Mouse (Mus musculus): ENCODE measurements around the gene Rab44. TPM values are rescaled to one million over a fixed set of nuclear protein-coding genes. Genes with fewer than 3 reads are reported as not detected.
"Not testable (repeated sequence)": the region's sequence is repeated elsewhere in the genome, so short reads cannot be mapped to it uniquely, and the experiment has no call there.

Rab44 gene
- 2.4 TPM in 1 of 2 replicates, not detected in the other for polyA plus RNA-seq (2012; rRNA removed)

DNA sequence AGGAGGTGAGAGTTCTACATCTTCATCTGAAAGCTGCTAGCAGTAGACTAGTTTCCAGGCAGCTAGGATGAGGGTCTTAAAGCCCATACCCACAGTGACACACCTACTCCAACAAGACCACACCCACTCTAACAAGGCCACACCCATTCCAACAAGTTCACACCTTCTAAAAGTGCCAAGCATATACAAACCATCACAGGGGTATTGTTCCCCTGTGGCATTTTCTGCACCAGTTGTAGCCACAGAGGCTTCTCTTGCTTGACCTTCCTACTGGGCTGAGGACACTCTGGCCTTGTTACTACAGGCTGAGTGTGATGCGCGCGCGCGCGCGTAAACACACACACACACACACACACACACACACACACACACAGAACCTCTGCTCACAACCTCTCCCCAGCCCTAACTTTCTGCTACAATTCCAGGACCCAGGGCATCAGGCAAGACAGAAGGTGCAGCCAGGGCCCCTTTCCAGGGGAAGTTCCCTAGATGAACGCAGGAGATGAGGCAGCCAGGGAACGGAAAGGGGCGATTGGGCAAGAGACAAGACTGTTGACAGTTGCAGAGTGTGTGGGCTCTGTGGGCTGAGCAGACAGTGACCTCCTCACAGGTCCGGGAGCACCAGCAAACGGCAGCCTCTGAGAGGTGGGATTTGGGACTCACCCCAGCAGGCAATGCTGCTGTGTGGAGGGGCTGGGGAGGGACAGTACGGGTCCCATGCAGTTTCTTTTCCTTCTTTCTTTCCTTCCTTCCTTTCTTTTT, at the start of gene Rab44:
Rab44 (plus strand) TSS at position 555 of the 762 bp plus-strand sequence.
- Histone ChIP-seq H3K27ac (ENCODE audit: control insufficient read depth, insufficient read depth, low read depth, low read length) (no peak within 1 kb of the TSS), H3K36me3 (ENCODE audit: control insufficient read depth, insufficient read depth, low read length) (no peaks in the 10 kb centered on the region), H3K4me1 (ENCODE audit: control insufficient read depth, insufficient read depth, low read length) (no peaks in the 10 kb centered on the region), H3K27me3 (ENCODE audit: control insufficient read depth, insufficient read depth, low read length) (no peaks in the 10 kb centered on the region), H3K4me3 (ENCODE audit: control insufficient read depth, low read depth, low read length) (no peak within 1 kb of the TSS)
- TF ChIP-seq POLR2A (IDR thresholded peaks at IDR 0.05; ENCODE audit: control insufficient read depth, low read depth, low read length) = no peak
- no peak for TF ChIP-seq CTCF (IDR thresholded peaks at IDR 0.05; ENCODE audit: control insufficient read depth, insufficient read depth, insufficient replicate concordance, low read depth, low read length)

- H3K4me3 ChIP-seq (ENCODE audit: control insufficient read depth, low read depth, low read length) = peak overlapping the region; percentile 10
- H3K4me1 ChIP-seq (ENCODE audit: control insufficient read depth, insufficient read depth, low read length) = no peaks in the 10 kb centered on the region; the same call in 1 of the 2 replicates
- no peak for TF ChIP-seq CTCF (IDR thresholded peaks at IDR 0.05; ENCODE audit: control insufficient read depth, insufficient read depth, insufficient replicate concordance, low read depth, low read length)
- no peak for TF ChIP-seq POLR2A (IDR thresholded peaks at IDR 0.05; ENCODE audit: control insufficient read depth, low read depth, low read length)
- H3K27me3 ChIP-seq (ENCODE audit: control insufficient read depth, insufficient read depth, low read length) = no peaks in the 10 kb centered on the region
- H3K27ac ChIP-seq (ENCODE audit: control insufficient read depth, insufficient read depth, low read depth, low read length) = no peak overlapping the region
- no peaks in the 10 kb centered on the region for H3K36me3 ChIP-seq (ENCODE audit: control insufficient read depth, insufficient read depth, low read length)
These were observed 48.6 kb upstream of the Rab44 start for GRCm38 (mm10) chr17:29065245-29065940.

GRCm38 (mm10) chr17:29065971-29066370, 48.0 kb upstream of the Rab44 start:
- no peaks in the 10 kb centered on the region for H3K36me3 ChIP-seq (ENCODE audit: control insufficient read depth, insufficient read depth, low read length)
- no peaks in the 10 kb centered on the region; the same call in 1 of the 2 replicates for H3K4me1 ChIP-seq (ENCODE audit: control insufficient read depth, insufficient read depth, low read length)
- TF ChIP-seq POLR2A (IDR thresholded peaks at IDR 0.05; ENCODE audit: control insufficient read depth, low read depth, low read length) (no peak), CTCF (IDR thresholded peaks at IDR 0.05; ENCODE audit: control insufficient read depth, insufficient read depth, insufficient replicate concordance, low read depth, low read length) (no peak)
- H3K4me3 ChIP-seq (ENCODE audit: control insufficient read depth, low read depth, low read length) = no peak overlapping the region
- H3K27ac ChIP-seq (ENCODE audit: control insufficient read depth, insufficient read depth, low read depth, low read length) = no peak overlapping the region
- no peaks in the 10 kb centered on the region for H3K27me3 ChIP-seq (ENCODE audit: control insufficient read depth, insufficient read depth, low read length)

- not testable (repeated sequence) for H3K27me3 ChIP-seq (ENCODE audit: control insufficient read depth, insufficient read depth, low read length); H3K4me3 ChIP-seq (ENCODE audit: control insufficient read depth, low read depth, low read length); H3K36me3 ChIP-seq (ENCODE audit: control insufficient read depth, insufficient read depth, low read length); H3K4me1 ChIP-seq (ENCODE audit: control insufficient read depth, insufficient read depth, low read length); H3K27ac ChIP-seq (ENCODE audit: control insufficient read depth, insufficient read depth, low read depth, low read length)
These were observed 46.5 kb upstream of the Rab44 start for GRCm38 (mm10) chr17:29067416-29067815.

- Histone ChIP-seq H3K4me3 (ENCODE audit: control insufficient read depth, low read depth, low read length) (no peak overlapping the region), H3K27me3 (ENCODE audit: control insufficient read depth, insufficient read depth, low read length) (no peaks in the 10 kb centered on the region), H3K4me1 (ENCODE audit: control insufficient read depth, insufficient read depth, low read length) (peaks cover under 1% of the 10 kb centered on the region), H3K27ac (ENCODE audit: control insufficient read depth, insufficient read depth, low read depth, low read length) (no peak overlapping the region), H3K36me3 (ENCODE audit: control insufficient read depth, insufficient read depth, low read length) (no peaks in the 10 kb centered on the region)
- no peak for TF ChIP-seq POLR2A (IDR thresholded peaks at IDR 0.05; ENCODE audit: control insufficient read depth, low read depth, low read length)
- TF ChIP-seq CTCF (IDR thresholded peaks at IDR 0.05; ENCODE audit: control insufficient read depth, insufficient read depth, insufficient replicate concordance, low read depth, low read length) = no peak
These were observed 46.1 kb upstream of the Rab44 start for GRCm38 (mm10) chr17:29067847-29068246.

- Histone ChIP-seq H3K4me1 (ENCODE audit: control insufficient read depth, insufficient read depth, low read length) (peaks cover 3% of the 10 kb centered on the region), H3K27ac (ENCODE audit: control insufficient read depth, insufficient read depth, low read depth, low read length) (no peak overlapping the region), H3K27me3 (ENCODE audit: control insufficient read depth, insufficient read depth, low read length) (no peaks in the 10 kb centered on the region), H3K36me3 (ENCODE audit: control insufficient read depth, insufficient read depth, low read length) (no peaks in the 10 kb centered on the region), H3K4me3 (ENCODE audit: control insufficient read depth, low read depth, low read length) (no peak overlapping the region)
- no peak for TF ChIP-seq CTCF (IDR thresholded peaks at IDR 0.05; ENCODE audit: control insufficient read depth, insufficient read depth, insufficient replicate concordance, low read depth, low read length)
- no peak for TF ChIP-seq POLR2A (IDR thresholded peaks at IDR 0.05; ENCODE audit: control insufficient read depth, low read depth, low read length)
These were observed 44.9 kb upstream of the Rab44 start for GRCm38 (mm10) chr17:29069063-29069462.

GRCm38 (mm10) chr17:29071820-29072219, 42.1 kb upstream of the Rab44 start:
- Histone ChIP-seq H3K4me1 (ENCODE audit: control insufficient read depth, insufficient read depth, low read length) (peaks cover 3% of the 10 kb centered on the region), H3K27ac (ENCODE audit: control insufficient read depth, insufficient read depth, low read depth, low read length) (no peak overlapping the region), H3K27me3 (ENCODE audit: control insufficient read depth, insufficient read depth, low read length) (no peaks in the 10 kb centered on the region), H3K36me3 (ENCODE audit: control insufficient read depth, insufficient read depth, low read length) (no peaks in the 10 kb centered on the region), H3K4me3 (ENCODE audit: control insufficient read depth, low read depth, low read length) (no peak overlapping the region)
- TF ChIP-seq POLR2A (IDR thresholded peaks at IDR 0.05; ENCODE audit: control insufficient read depth, low read depth, low read length) = no peak
- no peak for TF ChIP-seq CTCF (IDR thresholded peaks at IDR 0.05; ENCODE audit: control insufficient read depth, insufficient read depth, insufficient replicate concordance, low read depth, low read length)
